Mouse (Mus musculus) hindlimb bud, embryonic 11.5 days (tissue): ENCODE data around the gene Sct.
"Not testable (repeated sequence)": the region's sequence is repeated elsewhere in the genome, so short reads cannot be mapped to it uniquely, and the experiment has no call there.

Experiments used
- DNase-seq: peaks from one replicate; pipeline ENCODE4 v3.0.0-alpha.2; 2012; ENCODE audit warnings: low read depth, low spot score; ENCODE audit errors: extremely low spot score

Sct gene

GRCm38 (mm10) chr7:141291921-141292582 is 13.1 kb upstream of the Sct start, which contains the start of gene Drd4:
Gene Drd4 (plus strand): TSS chr7:141292006.
- no peak for DNase-seq

- no peak for DNase-seq
These were observed 9.1 kb upstream of the Sct start for GRCm38 (mm10) chr7:141288042-141288441.

GRCm38 (mm10) chr7:141282756-141283155 is 3.8 kb upstream of the Sct start:
- DNase-seq, result no peak

GRCm38 (mm10) chr7:141281442-141281841 is 2.5 kb upstream of the Sct start:
- DNase-seq, result no peak

GRCm38 (mm10) chr7:141277701-141278678 is 943 bp downstream of the Sct start:
- no peak for DNase-seq

GRCm38 (mm10) chr7:141276546-141276945 is 2.4 kb downstream of the Sct start, which contains the start of gene Cdhr5:
Gene Cdhr5 (minus strand): TSS chr7:141276786.
- no peak for DNase-seq

- DNase-seq, result no peak
These were observed 3.6 kb downstream of the Sct start for GRCm38 (mm10) chr7:141275356-141275755.

- DNase-seq, result no peak
These were observed 8.3 kb downstream of the Sct start for GRCm38 (mm10) chr7:141270631-141271030.

GRCm38 (mm10) chr7:141269273-141269545 is 9.7 kb downstream of the Sct start:
- DNase-seq, result no peak

GRCm38 (mm10) chr7:141268466-141269272 is 10.3 kb downstream of the Sct start:
- no peak for DNase-seq

- no peak for DNase-seq
These were observed 13.0 kb downstream of the Sct start, which contains the start of gene Irf7 for GRCm38 (mm10) chr7:141265739-141266561. Gene Irf7 (minus strand): TSS chr7:141266481.

GRCm38 (mm10) chr7:141265411-141265738 is 13.6 kb downstream of the Sct start:
- DNase-seq, result no peak

GRCm38 (mm10) chr7:141264761-141265410 is 14.0 kb downstream of the Sct start:
- DNase-seq, result no peak

GRCm38 (mm10) chr7:141264041-141264700 is 14.8 kb downstream of the Sct start:
- no peak for DNase-seq

GRCm38 (mm10) chr7:141263640-141264039 is 15.3 kb downstream of the Sct start:
- DNase-seq, result no peak

- DNase-seq, result no peak
These were observed 17.5 kb downstream of the Sct start for GRCm38 (mm10) chr7:141261480-141261879.

GRCm38 (mm10) chr7:141256159-141256558 is 22.8 kb downstream of the Sct start:
- no peak for DNase-seq

- DNase-seq, result not testable (repeated sequence)
These were observed 28.4 kb downstream of the Sct start for GRCm38 (mm10) chr7:141250486-141250885.

- no peak for DNase-seq
These were observed 47.4 kb downstream of the Sct start for GRCm38 (mm10) chr7:141231551-141231950.
